Mouse (Mus musculus) bone marrow, adult 2 months (tissue): ENCODE data around the gene March1.

ENCODE experiments used
- CTCF ChIP-seq: fragments of 200-500 bp; IDR thresholded peaks from 2 replicates; pipeline ENCODE4 v1.5.1; 2011; ENCODE audit warnings: low read length, control low read depth; ENCODE audit not compliant: control insufficient read depth, insufficient read depth
- POLR2A ChIP-seq: fragments of 200-500 bp; IDR thresholded peaks from 2 replicates; pipeline ENCODE4 v1.6.1; 2011; ENCODE audit warnings: low read depth, mild to moderate bottlenecking, control low read depth, low read length, borderline replicate concordance; ENCODE audit not compliant: control insufficient read depth

DNA sequence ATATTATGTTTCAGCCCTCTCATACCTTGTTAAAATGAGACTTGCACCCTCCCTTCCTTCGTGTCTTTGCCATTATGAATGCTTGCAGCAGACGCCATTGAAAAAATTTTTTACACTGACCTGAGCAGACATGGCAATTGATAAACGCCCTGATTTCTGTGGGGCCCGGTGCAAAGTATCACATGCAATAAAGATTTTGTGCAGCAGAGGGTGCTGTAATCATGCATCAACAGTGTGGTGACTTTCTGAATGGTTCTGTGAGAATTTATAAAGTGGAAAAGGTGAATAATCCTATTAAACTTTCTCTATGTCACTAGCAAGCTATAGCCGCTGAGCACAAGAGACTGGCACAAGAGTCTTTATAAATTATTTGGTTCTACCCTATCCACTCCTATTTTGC is 833.0 kb downstream of the March1 start:
- no peak for TF ChIP-seq POLR2A
- TF ChIP-seq CTCF, result no peak
